Mouse (Mus musculus): Measurements from ENCODE around the gene Eri3.

DNA sequence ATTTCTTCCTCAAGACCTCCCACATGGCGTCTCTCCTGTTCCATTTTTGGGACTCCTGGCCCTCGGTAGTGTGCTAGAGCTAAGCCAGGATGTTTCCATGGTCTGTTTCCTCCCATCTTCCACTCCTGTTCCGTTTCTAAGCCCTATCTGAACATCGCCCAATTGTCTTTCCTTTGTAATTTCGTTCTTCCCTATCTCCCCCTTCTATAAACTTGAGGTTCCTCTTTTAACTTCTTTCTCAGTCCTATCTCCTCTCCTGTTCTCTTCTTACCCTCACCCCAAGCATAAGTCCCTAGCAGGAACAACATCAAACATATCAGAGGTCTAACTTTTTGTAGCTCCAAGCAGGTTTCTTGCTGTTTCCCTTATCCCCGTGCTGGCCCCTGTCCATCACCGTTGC lies 13.2 kb upstream of the Eri3 start:
- TF ChIP-seq CTCF (IDR thresholded peaks at IDR 0.05; ENCODE audit: low read depth) (no peak), EP300 (IDR thresholded peaks at IDR 0.05; ENCODE audit: low read depth) (no peak)
